Mouse (Mus musculus) naive thymus-derived CD4-positive, alpha-beta T cell, adult 5 months (primary cell): Measurements from ENCODE around the gene Shisa5. TPM values are rescaled to one million over a fixed set of nuclear protein-coding genes. Genes with fewer than 3 reads are reported as not detected.

Experiments
- polyA plus RNA-seq: library from polyadenylated mRNA; unstranded; fragments of 100-300 nt; shearing (Covaris generic); gene quantifications from one replicate; pipeline ENCODE4 v1.2.1, GENCODE M21; 2017

Gene Shisa5
- 3,039 TPM for polyA plus RNA-seq

GRCm38 (mm10) chr9:109038086-109038895 is at the start of gene Shisa5:
TSS of gene Shisa5 (plus strand) at chr9:109038565.

GRCm38 (mm10) chr9:108991428-108992084 is 46.8 kb upstream of the Shisa5 start, which contains the start of gene Pfkfb4:
TSS of gene Pfkfb4 (plus strand) at chr9:108991778.

DNA sequence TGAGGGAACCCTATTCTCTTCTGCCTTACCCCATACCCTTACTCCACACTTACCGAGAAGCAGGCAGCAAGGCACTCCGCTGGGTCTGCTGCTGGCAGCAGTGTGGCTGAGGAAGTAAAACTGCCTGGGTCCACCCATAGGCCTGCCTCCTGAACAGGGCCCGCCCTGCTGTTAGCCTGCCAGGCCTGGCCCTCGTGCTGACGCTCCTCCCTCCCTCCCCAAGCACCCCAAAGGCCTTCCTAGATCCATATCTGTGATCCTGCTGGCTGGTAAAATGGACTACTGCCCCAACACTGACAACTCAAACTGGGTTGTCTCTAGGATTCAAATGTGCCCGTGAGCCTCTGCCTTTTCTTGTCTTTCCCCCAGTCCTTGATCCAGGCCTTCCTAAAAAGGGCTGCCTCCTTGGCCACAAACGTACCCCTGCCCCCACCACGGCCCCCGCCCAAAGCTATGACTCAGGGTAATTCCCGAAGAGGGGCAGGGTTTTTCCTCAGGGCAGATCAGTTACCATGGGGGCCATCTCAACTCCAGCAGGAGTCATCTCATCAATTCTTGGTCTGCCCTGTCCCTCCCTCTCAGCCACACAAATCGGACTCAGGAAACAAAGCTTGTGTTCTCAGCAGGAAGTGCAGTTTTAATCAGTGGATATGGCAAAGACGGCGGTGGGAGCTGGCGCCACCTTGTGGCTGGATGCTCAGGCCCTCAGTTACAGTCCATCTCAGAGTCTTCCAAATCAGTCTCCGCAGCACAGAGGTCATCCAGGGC is 21.0 kb downstream of the Shisa5 start, which contains the start of gene Trex1:
Gene Trex1, minus strand, starts transcription at position 599 of the 768 bp plus-strand sequence.

DNA sequence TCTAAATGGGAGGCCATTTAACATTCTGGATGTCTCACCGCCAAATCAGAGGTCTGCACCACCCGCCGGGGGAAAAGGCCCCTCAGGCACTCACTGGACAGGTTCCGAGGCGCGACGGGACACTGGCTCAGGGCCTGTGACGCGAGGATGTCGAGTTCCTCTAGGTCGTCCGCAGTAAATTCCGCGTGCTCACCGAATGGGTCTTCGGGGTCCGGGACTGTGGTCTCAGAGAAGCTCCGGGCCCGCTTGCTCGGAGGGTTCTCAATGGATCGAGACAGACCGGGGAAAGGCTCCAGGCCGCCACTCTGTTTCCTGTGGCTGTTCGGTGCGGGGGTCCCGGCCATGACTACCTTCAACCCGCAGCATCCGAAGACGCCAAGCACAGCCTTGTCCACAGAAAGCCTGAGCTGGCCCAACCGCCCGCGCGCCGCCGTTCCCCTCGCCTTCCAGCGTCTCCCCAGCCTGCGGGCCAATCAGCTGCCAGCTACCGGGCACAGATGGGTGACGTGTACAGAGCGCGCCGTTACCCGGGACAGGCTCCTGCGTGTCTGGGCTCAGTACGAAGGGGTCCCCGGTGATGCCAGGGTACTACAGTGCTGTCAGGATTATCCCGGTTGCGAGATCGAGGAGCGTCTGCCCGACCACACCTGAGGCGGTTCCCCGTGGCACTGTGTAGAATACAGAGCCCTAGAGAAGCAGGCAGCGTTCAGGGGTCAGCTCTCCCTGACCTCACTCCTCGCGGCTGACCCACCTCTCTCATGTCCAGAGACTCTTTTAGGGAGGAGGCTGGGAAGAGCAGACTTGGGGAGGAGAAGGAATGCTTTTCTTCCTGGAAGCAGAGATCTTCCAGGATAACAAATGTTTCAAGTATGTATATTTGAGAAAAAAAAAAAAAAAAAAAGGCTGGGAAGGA is 35.6 kb downstream of the Shisa5 start, which contains the start of gene Atrip:
Gene Atrip, minus strand, starts transcription at position 464 of the 913 bp plus-strand sequence.

DNA sequence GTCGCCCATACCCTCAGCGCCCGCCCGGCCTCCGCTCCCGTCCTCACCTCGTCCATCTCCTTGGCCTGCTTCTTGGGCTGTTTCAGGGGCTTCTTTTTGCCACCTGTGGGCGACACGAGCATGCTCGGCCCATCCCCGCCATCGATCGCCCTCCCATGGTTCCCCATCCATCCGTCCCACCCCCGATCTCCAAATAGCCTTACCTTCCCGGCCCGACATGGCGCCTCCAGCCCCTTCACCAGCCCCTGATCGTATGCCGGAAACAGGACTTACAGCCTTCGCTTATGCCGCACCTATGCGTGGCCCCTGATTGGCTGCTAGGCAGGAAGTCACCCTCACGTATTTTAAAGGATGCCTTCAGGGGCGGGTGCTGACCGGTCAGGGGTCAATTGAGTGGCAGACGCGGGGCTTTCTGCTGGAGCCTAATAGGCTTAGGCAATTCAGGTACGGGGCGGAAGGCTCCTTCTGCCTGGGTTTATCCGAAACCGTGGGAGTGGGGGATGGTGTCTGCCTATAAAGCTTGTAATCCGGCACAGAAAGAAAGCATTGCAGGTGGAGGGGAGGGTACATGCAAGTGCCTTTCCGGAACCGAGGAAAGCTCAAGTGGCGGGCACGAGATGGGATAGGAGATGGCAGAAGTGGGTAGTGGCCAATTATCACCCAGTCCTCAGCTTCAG is 43.9 kb downstream of the Shisa5 start, which contains the start of the genes Ccdc51 and Tma7:
Gene Ccdc51, plus strand, starts transcription at position 370 of the 677 bp plus-strand sequence.
Gene Tma7, minus strand, starts transcription at position 464 of the 677 bp plus-strand sequence.

DNA sequence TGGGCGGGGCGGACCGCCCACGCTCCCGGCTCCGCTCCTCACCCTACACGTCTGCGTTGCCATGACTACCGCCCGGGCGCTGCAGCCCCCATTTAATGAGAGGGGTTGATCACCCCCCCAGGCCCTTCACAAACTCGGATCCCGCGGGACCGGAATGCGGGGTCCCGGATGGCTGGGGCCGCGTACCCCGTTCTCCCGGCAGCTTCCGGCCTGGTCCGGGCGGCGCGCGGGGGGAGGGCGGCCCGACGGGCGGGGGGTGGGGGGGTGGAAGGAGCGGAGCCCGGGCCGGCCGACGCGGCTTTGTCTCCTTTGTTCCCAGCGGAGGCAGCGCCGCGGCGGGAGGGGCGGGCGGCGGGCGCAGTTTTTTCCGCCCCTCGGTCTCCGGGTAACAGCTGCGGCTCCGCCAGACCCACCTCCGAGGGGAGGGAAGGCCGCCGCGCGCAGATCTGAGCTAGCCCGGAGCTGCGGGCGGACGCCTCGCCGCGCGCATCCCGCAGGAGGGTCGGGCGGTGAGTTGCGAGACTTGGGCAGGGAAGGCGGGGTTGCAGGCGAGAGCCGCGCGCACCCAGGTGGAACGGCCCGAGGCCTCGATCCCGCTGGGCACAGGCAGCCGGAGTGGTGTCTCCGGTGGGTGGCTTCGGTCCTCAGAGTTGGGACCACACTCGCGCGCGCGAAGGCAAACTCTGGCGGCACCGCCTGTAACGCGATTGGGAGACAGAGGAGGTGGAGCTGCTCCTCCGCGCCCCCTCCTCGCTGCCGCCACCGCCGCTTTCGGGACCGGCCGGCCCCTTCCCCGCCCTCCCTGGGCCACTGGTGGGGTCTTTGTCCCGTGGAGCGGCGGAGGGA is 57.0 kb downstream of the Shisa5 start, which contains the start of gene Plxnb1:
Gene Plxnb1, plus strand, starts transcription at position 253 of the 846 bp plus-strand sequence.

Other genes with a start within 250 kb of the Shisa5 start
- gene Nckipsd, start 230.2 kb upstream of the Shisa5 start, polyA plus RNA-seq: 10.0 TPM
- 0.27 TPM for gene Celsr3, start 212.2 kb upstream of the Shisa5 start, polyA plus RNA-seq
- gene Slc26a6, start 185.3 kb upstream of the Shisa5 start, polyA plus RNA-seq: 12.1 TPM
- not detected for gene Tmem89, start 123.9 kb upstream of the Shisa5 start, polyA plus RNA-seq
- gene Uqcrc1, start 101.9 kb upstream of the Shisa5 start, polyA plus RNA-seq: 278 TPM
- gene Col7a1, start 85.0 kb upstream of the Shisa5 start, polyA plus RNA-seq: 0.58 TPM
- gene Ucn2, start 52.6 kb upstream of the Shisa5 start, polyA plus RNA-seq: not detected
- gene Pfkfb4, start 46.8 kb upstream of the Shisa5 start, polyA plus RNA-seq: 9.0 TPM
- gene Trex1, start 21.2 kb downstream of the Shisa5 start, polyA plus RNA-seq: 56.7 TPM
- gene Atrip, start 35.6 kb downstream of the Shisa5 start, polyA plus RNA-seq: 20.9 TPM
- 7.0 TPM for gene Ccdc51, start 43.9 kb downstream of the Shisa5 start, polyA plus RNA-seq
- 407 TPM for gene Tma7, start 44.0 kb downstream of the Shisa5 start, polyA plus RNA-seq
- 1.4 TPM for gene Plxnb1, start 56.8 kb downstream of the Shisa5 start, polyA plus RNA-seq
- not detected for gene Fbxw21, start 123.5 kb downstream of the Shisa5 start, polyA plus RNA-seq
- gene Fbxw13, start 157.4 kb downstream of the Shisa5 start, polyA plus RNA-seq: not detected
- gene Fbxw20, start 196.2 kb downstream of the Shisa5 start, polyA plus RNA-seq: not detected
- gene Fbxw14, start 249.1 kb downstream of the Shisa5 start, polyA plus RNA-seq: not detected